Mouse (Mus musculus): ENCODE measurements around the gene Rnase9. TPM values are rescaled to one million over a fixed set of nuclear protein-coding genes. Genes with fewer than 3 reads are reported as not detected.

The Rnase9 gene
- total and polyA plus RNA-seq, 3 experiments: not detected

- in situ Hi-C loops (cut with MboI; ENCODE audit: low pct_ligation_motif_present, low pct_unique_long_range_greater_than_20kb, low sequenced_read_pairs): no loop called here
- Histone ChIP-seq H3K9ac (ENCODE audit: insufficient read depth, low read depth) (no peak overlapping the region), H3K36me3 (replicated peaks in 1 of 2; ENCODE audit: control insufficient read depth in 1 of 2, insufficient read depth in 1 of 2, low read length in 1 of 2) (no peaks in the 10 kb centered on the region), H3K4me2 (ENCODE audit: insufficient read depth, low read depth, poor library complexity, severe bottlenecking) (no peak overlapping the region), H3K4me1 (ENCODE audit: control insufficient read depth in 1 of 2, insufficient read depth in 2 of 2) (peaks cover 7 to 18% of the 10 kb centered on the region in 2 experiments), H3K9me3 (replicated peaks; ENCODE audit: low read length) (no peaks in the 10 kb centered on the region), H3K4me3 (replicated peaks in 1 of 3; ENCODE audit: low read depth in 2 of 3, low read length in 2 of 3, poor library complexity in 1 of 3) (no peak overlapping the region), H3K27me3 (replicated peaks) (no peaks in the 10 kb centered on the region), H3K27ac (ENCODE audit: insufficient read depth, low read depth) (no peak overlapping the region), H3K79me2 (replicated peaks; ENCODE audit: control insufficient read depth, extremely low read depth, insufficient read depth, poor library complexity, severe bottlenecking) (no peaks in the 10 kb centered on the region)
- dilution Hi-C loops (cut with MboI; ENCODE audit: extremely low pct_ligation_motif_present, extremely low pct_unique_long_range_greater_than_20kb, low sequenced_read_pairs): no loop called here
- no peak for DNase-seq (ENCODE audit: extremely low read depth)
- TF ChIP-seq MAFK (IDR thresholded peaks at IDR 0.05; ENCODE audit: insufficient replicate concordance, low read length): no peak
- no peak for TF ChIP-seq EP300 (IDR thresholded peaks at IDR 0.05; ENCODE audit: low read length)
- no peak for TF ChIP-seq TBP (conservative IDR thresholded peaks at IDR 0.05; ENCODE audit: low read depth, low read length)
- TF ChIP-seq ZMIZ1 (IDR thresholded peaks at IDR 0.05; ENCODE audit: low read depth, low read length): no peak
- TF ChIP-seq ZC3H11A (IDR thresholded peaks at IDR 0.05; ENCODE audit: low read depth, low read length): no peak
- TF ChIP-seq KAT2A (IDR thresholded peaks at IDR 0.05; ENCODE audit: insufficient replicate concordance, low read length): no peak
- TF ChIP-seq ETS1 (conservative IDR thresholded peaks at IDR 0.05; ENCODE audit: low read depth, low read length): no peak
- TF ChIP-seq NRF1 (IDR thresholded peaks at IDR 0.05; ENCODE audit: low read depth, low read length): no peak
- TF ChIP-seq MXI1 (IDR thresholded peaks at IDR 0.05; ENCODE audit: low read depth, low read length): no peak
- no peak for TF ChIP-seq USF1 (IDR thresholded peaks at IDR 0.05; ENCODE audit: low read depth, low read length)
- TF ChIP-seq CHD2 (IDR thresholded peaks at IDR 0.05; ENCODE audit: low read length): no peak
- TF ChIP-seq ZNF384 (IDR thresholded peaks at IDR 0.05; ENCODE audit: low read depth, low read length): no peak
- no peak for TF ChIP-seq E2F4 (IDR thresholded peaks at IDR 0.05; ENCODE audit: insufficient replicate concordance, low read depth, low read length)
These were observed 10.3 kb upstream of the Rnase9 start for GRCm38 (mm10) chr14:51051941-51052340.

- Histone ChIP-seq H3K9ac (ENCODE audit: insufficient read depth, low read depth) (no peak within 1 kb of the TSS), H3K4me3 (replicated peaks in 1 of 3; ENCODE audit: low read depth in 2 of 3, low read length in 2 of 3, poor library complexity in 1 of 3) (no peak within 1 kb of the TSS), H3K9me3 (replicated peaks; ENCODE audit: low read length) (no peaks in the 10 kb centered on the region), H3K36me3 (replicated peaks in 1 of 2; ENCODE audit: control insufficient read depth in 1 of 2, insufficient read depth in 1 of 2, low read length in 1 of 2) (no peaks in the 10 kb centered on the region), H3K27ac (ENCODE audit: insufficient read depth, low read depth) (no peak within 1 kb of the TSS), H3K79me2 (replicated peaks; ENCODE audit: control insufficient read depth, extremely low read depth, insufficient read depth, poor library complexity, severe bottlenecking) (no peaks in the 10 kb centered on the region), H3K4me2 (ENCODE audit: insufficient read depth, low read depth, poor library complexity, severe bottlenecking) (no peak within 1 kb of the TSS), H3K4me1 (ENCODE audit: control insufficient read depth in 1 of 2, insufficient read depth in 2 of 2) (peaks cover 7 to 22% of the 10 kb centered on the region in 2 experiments), H3K27me3 (replicated peaks) (no peaks in the 10 kb centered on the region)
- in situ Hi-C loops (cut with MboI; ENCODE audit: low pct_ligation_motif_present, low pct_unique_long_range_greater_than_20kb, low sequenced_read_pairs) (no loop called here), dilution Hi-C loops (cut with MboI; ENCODE audit: extremely low pct_ligation_motif_present, extremely low pct_unique_long_range_greater_than_20kb, low sequenced_read_pairs) (no loop called here)
- no peak for TF ChIP-seq TBP (conservative IDR thresholded peaks at IDR 0.05; ENCODE audit: low read depth, low read length)
- no peak for TF ChIP-seq CTCF (conservative IDR thresholded peaks at IDR 0.05 in 1 of 2, IDR thresholded peaks at IDR 0.05 in 1 of 2; ENCODE audit: low read depth in 2 of 2, low read length in 2 of 2)
- TF ChIP-seq ZC3H11A (IDR thresholded peaks at IDR 0.05; ENCODE audit: low read depth, low read length): no peak
- DNase-seq (ENCODE audit: extremely low read depth): no peak
These were observed 8.4 kb upstream of the Rnase9 start, which contains the start of gene Rnase11 for GRCm38 (mm10) chr14:51050063-51050462. Gene Rnase11 (minus strand): TSS chr14:51050163.

- in situ Hi-C loops (cut with MboI; ENCODE audit: low pct_ligation_motif_present, low pct_unique_long_range_greater_than_20kb, low sequenced_read_pairs): no loop called here
- DNase-seq (ENCODE audit: extremely low read depth): no peak
These were observed 6.2 kb upstream of the Rnase9 start for GRCm38 (mm10) chr14:51047846-51048245.

More at GRCm38 (mm10) chr14:51047846-51048245, 6.2 kb upstream of the Rnase9 start:
- H3K9me3 ChIP-seq (replicated peaks; ENCODE audit: low read length): no peaks in the 10 kb centered on the region
- H3K27me3 ChIP-seq (replicated peaks): no peaks in the 10 kb centered on the region
- H3K36me3 ChIP-seq (replicated peaks in 1 of 2; ENCODE audit: control insufficient read depth in 1 of 2, insufficient read depth in 1 of 2, low read length in 1 of 2): no peaks in the 10 kb centered on the region
- no peak overlapping the region for H3K4me3 ChIP-seq (replicated peaks in 1 of 3; ENCODE audit: low read depth in 2 of 3, low read length in 2 of 3, poor library complexity in 1 of 3)
- H3K4me2 ChIP-seq (ENCODE audit: insufficient read depth, low read depth, poor library complexity, severe bottlenecking): no peak overlapping the region
- TF ChIP-seq MYC (IDR thresholded peaks at IDR 0.05; ENCODE audit: low read depth, low read length): no peak
- TF ChIP-seq JUN (IDR thresholded peaks at IDR 0.05; ENCODE audit: insufficient read depth, low read depth, low read length): no peak
- TF ChIP-seq RAD21 (IDR thresholded peaks at IDR 0.05; ENCODE audit: low read depth, low read length): no peak
- TF ChIP-seq IRF4 (IDR thresholded peaks at IDR 0.05; ENCODE audit: low read depth, low read length): no peak
- TF ChIP-seq UBTF (IDR thresholded peaks at IDR 0.05; ENCODE audit: low read depth, low read length): no peak
- TF ChIP-seq RCOR1 (conservative IDR thresholded peaks at IDR 0.05; ENCODE audit: low read depth, low read length): no peak
- no peak for TF ChIP-seq ETS1 (conservative IDR thresholded peaks at IDR 0.05; ENCODE audit: low read depth, low read length)
- peaks cover 7 to 24% of the 10 kb centered on the region in 2 experiments for H3K4me1 ChIP-seq (ENCODE audit: control insufficient read depth in 1 of 2, insufficient read depth in 2 of 2)
- dilution Hi-C loops (cut with MboI; ENCODE audit: extremely low pct_ligation_motif_present, extremely low pct_unique_long_range_greater_than_20kb, low sequenced_read_pairs): no loop called here
- no peak overlapping the region for H3K9ac ChIP-seq (ENCODE audit: insufficient read depth, low read depth)
- H3K79me2 ChIP-seq (replicated peaks; ENCODE audit: control insufficient read depth, extremely low read depth, insufficient read depth, poor library complexity, severe bottlenecking): no peaks in the 10 kb centered on the region
- H3K27ac ChIP-seq (ENCODE audit: insufficient read depth, low read depth): no peak overlapping the region
